Mouse (Mus musculus) ES-E14 (cell line): ENCODE data around the gene Osbpl6.

Experiments used
- CHD2 ChIP-seq: IDR thresholded peaks from 2 replicates; pipeline ENCODE4 v1.6.1; 2014; ENCODE audit warnings: mild to moderate bottlenecking, low read depth, low read length, inconsistent platforms
- ZNF384 ChIP-seq: IDR thresholded peaks from 2 replicates; pipeline ENCODE4 v1.6.1; 2012; ENCODE audit warnings: low read depth, low read length, inconsistent platforms

GRCm38 (mm10) chr2:76406937-76407441 is 681 bp downstream of the Osbpl6 start:
- TF ChIP-seq CHD2 = no peak
- no peak for TF ChIP-seq ZNF384
